Mouse (Mus musculus): Measurements from ENCODE around the gene Olfr552.

DNA sequence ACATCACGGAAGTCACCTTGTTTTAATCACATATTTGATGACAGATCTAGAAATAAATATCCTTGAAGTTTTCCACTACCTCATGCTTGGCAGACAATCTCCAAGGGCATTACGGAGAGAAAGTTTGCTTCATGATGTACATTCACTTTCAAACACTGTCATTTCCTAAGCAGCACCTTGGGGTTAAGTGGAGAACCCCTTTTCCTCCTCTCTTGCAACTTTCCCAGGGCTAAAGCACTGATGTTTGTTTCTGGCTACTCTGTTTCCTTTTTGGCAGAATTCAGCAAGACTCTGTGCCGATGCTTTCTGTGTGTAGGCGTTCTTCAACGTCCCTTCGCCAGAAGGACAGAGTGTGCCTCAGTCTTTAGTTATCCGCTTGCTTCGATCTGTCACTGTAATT is 26.4 kb upstream of the Olfr552 start, which contains the start of gene Olfr550:
- TF ChIP-seq POLR2A (IDR thresholded peaks at IDR 0.05; ENCODE audit: borderline replicate concordance, extremely low read depth, low read depth, low read length) (no peak), CTCF (IDR thresholded peaks at IDR 0.05; ENCODE audit: insufficient read depth, low read length) (no peak)
